Mouse (Mus musculus) heart, embryonic 12.5 days (tissue): ENCODE measurements around the gene Ppp4r3b. TPM values are rescaled to one million over a fixed set of nuclear protein-coding genes. Genes with fewer than 3 reads are reported as not detected.

Experiments
- ATAC-seq: fragments of 200-750 bp; cut with Nextera tagmentation; 2 replicates; pipeline ENCODE4 v1.8.0; 2017; ENCODE audit warnings: moderate TSS enrichment, moderate library complexity; ENCODE audit not compliant: insufficient number of reproducible peaks, low FRiP score
- H3K27ac ChIP-seq: fragments of 300-500 bp; sonication (generic); 2 replicates; pipeline ENCODE4 v1.5.1; 2016; ENCODE audit warnings: mild to moderate bottlenecking, moderate library complexity; ENCODE audit not compliant: poor library complexity, severe bottlenecking
- H3K27me3 ChIP-seq: fragments of 300-500 bp; sonication (generic); replicated peaks from 2 replicates; pipeline ENCODE4 v1.6.1; 2016; ENCODE audit warnings: mild to moderate bottlenecking, moderate library complexity
- H3K36me3 ChIP-seq: fragments of 300-500 bp; sonication (generic); 2 replicates; pipeline ENCODE4 v1.6.1; 2016; ENCODE audit warnings: mild to moderate bottlenecking, moderate library complexity
- H3K4me1 ChIP-seq: fragments of 300-500 bp; sonication (generic); replicated peaks from 2 replicates; pipeline ENCODE4 v1.6.1; 2016; ENCODE audit warnings: mild to moderate bottlenecking
- H3K4me2 ChIP-seq: fragments of 300-500 bp; sonication (generic); 2 replicates; pipeline ENCODE4 v1.6.1; 2016; ENCODE audit warnings: mild to moderate bottlenecking, moderate library complexity
- H3K4me3 ChIP-seq: fragments of 300-500 bp; sonication (generic); 2 replicates; pipeline ENCODE4 v1.5.1; 2016; ENCODE audit warnings: mild to moderate bottlenecking
- H3K9ac ChIP-seq: fragments of 300-500 bp; sonication (generic); 2 replicates; pipeline ENCODE4 v1.6.1; 2016; ENCODE audit warnings: mild to moderate bottlenecking, moderate library complexity
- H3K9me3 ChIP-seq: fragments of 300-500 bp; sonication (generic); replicated peaks from 2 replicates; pipeline ENCODE4 v1.6.1; 2016; ENCODE audit warnings: mild to moderate bottlenecking, moderate library complexity
- WGBS: fragments of 180-500 bp; shearing (Covaris S2); methylation state at CpG from one replicate; pipeline ENCODE4 v1.1.7; 2016; 5-methylcytosine and 5-hydroxymethylcytosine counted together
- polyA plus RNA-seq: library from polyadenylated mRNA; unstranded; fragments of >200 nt; fragmentation: Nextera tagmentation; extraction: Ambion mirVana; gene quantifications from 2 replicates; pipeline ENCODE4 v1.2.1, GENCODE M21; 2016

Gene Ppp4r3b
- polyA plus RNA-seq, 1 experiment from 2014 or later: 49.1 TPM

DNA sequence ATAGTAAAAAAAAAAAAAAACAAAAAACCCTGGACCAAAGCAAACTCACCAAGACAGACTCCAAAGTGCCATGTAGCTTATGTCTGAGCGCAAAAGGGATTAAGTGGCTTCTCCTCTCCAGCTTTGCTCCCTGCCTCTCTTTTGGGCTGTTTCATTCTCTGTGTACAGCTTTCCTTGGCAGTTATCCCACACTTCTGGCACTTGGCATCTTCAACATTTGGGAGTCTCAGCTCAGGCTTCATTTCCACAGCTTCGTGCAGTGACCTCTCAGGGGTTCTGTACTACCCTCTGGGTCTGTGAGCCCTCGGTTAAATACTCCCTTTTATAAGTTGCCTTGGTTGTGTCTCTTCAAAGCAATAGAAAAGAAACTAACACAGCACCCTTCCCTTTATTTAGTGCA is 8.0 kb downstream of the Ppp4r3b start:
- Histone ChIP-seq H3K4me3 (no peak overlapping the region), H3K4me1 (peaks cover 9% of the 10 kb centered on the region), H3K9me3 (no peaks in the 10 kb centered on the region), H3K27ac (no peak overlapping the region), H3K36me3 (peaks cover 28% of the 10 kb centered on the region), H3K4me2 (no peak overlapping the region), H3K9ac (no peak overlapping the region), H3K27me3 (no peaks in the 10 kb centered on the region)
- WGBS: 85% methylated on average over 3 of the region's 3 CpGs
- ATAC-seq: no peak

DNA sequence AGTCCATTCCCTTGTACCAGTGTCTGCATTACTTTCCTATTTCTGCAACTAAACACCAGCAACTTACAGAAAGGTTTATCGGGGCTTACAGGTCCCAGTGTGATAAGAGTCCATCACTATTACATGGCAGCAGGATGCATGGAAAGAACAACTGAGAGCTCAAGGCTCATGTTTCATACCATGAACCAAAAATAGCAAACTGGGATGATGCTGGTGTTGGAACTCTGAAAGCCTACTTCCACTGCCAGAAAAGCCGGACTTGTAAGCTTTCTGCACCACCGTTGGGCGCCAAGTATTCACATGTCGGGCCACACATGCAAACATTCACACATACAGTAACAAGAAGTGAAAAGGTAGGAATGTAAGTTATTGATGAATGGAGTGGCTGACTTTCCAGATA is 9.1 kb downstream of the Ppp4r3b start:
- peak overlapping the region; percentile 54; the same call in 1 of the 2 replicates for H3K27ac ChIP-seq
- H3K36me3 ChIP-seq: peaks cover 39% of the 10 kb centered on the region
- 59% methylated on average over 5 of the region's 5 CpGs for WGBS
- 0 out of 2 replicates have a peak overlapping the region, but pooled peaks have one; percentile 4 for H3K4me2 ChIP-seq
- H3K4me3 ChIP-seq: no peak overlapping the region
- H3K9me3 ChIP-seq: no peaks in the 10 kb centered on the region
- ATAC-seq: no peak
- no peaks in the 10 kb centered on the region for H3K27me3 ChIP-seq
- H3K4me1 ChIP-seq: peaks cover 9% of the 10 kb centered on the region
- H3K9ac ChIP-seq: no peak overlapping the region

DNA sequence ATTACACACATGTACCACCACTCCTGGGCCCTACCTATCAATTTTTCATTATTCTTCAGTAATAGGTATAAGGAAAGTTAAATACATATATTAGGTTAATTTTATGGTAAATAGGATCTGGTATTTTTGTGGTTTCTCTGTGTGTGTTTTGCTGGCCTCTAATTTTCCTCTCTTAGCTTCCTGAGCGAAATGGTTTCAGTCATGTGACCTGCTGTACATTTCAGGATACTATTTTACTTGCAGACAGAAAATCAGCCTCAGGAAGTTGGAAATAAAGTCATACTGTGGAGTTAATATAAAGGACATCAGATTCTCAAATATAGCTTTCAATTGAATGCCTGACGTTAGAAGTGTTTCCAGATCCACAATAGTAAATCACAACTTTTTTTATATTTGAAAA is 16.3 kb downstream of the Ppp4r3b start:
- Histone ChIP-seq H3K9ac (no peak overlapping the region), H3K27ac (no peak overlapping the region), H3K4me3 (no peak overlapping the region), H3K4me1 (no peaks in the 10 kb centered on the region), H3K4me2 (no peak overlapping the region), H3K27me3 (no peaks in the 10 kb centered on the region), H3K36me3 (peaks cover 40% of the 10 kb centered on the region), H3K9me3 (no peaks in the 10 kb centered on the region)
- ATAC-seq: no peak
- WGBS: 86% methylated on average over 2 of the region's 2 CpGs

DNA sequence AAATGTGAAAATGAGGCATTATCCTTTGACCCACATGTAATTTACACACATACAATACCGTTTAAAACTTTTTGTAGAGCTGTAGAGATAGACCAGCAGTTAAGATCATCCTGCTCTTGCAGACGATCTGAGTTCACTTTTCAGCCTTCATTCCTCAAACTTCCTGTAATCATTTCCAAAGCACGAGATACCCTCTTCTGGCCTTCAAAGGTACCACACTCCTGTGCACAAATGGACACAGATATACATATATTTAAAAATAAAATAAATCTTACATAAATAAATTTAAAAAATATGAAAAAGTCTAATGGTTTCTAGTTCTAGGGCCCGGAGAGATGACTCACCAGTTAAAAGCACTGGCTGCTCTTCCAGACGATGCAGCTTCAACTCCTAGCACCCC is 31.0 kb downstream of the Ppp4r3b start:
- Histone ChIP-seq H3K9me3 (no peaks in the 10 kb centered on the region), H3K27me3 (no peaks in the 10 kb centered on the region), H3K4me2 (no peak overlapping the region), H3K27ac (no peak overlapping the region), H3K4me3 (no peak overlapping the region), H3K36me3 (peaks cover 29% of the 10 kb centered on the region), H3K4me1 (no peaks in the 10 kb centered on the region), H3K9ac (no peak overlapping the region)
- no peak for ATAC-seq
- 84% methylated on average over 5 of the region's 5 CpGs for WGBS

DNA sequence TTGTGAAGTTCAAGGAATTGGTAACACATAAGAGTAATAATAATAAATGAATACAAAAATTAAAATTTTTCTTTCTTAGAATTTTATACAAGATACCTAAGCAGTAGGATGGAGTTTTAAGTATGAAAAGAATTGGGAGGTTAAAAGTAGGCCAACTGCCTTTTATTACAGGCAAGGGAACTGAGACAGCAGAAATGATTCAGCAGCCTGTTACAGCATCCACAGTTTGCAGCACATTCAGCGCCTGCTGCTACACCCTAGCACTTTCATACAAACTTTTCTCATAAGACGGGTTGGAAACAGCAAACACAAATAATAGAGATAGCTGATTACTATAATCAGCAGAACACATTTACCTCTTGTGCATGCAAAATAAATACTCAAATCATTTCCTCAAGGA is 37.1 kb downstream of the Ppp4r3b start:
- H3K36me3 ChIP-seq: peaks cover 28% of the 10 kb centered on the region
- H3K4me3 ChIP-seq: no peak overlapping the region
- H3K4me2 ChIP-seq: no peak overlapping the region
- no peak overlapping the region for H3K9ac ChIP-seq
- no peak for ATAC-seq
- no peaks in the 10 kb centered on the region for H3K9me3 ChIP-seq
- H3K27ac ChIP-seq: no peak overlapping the region
- H3K4me1 ChIP-seq: no peaks in the 10 kb centered on the region
- H3K27me3 ChIP-seq: no peaks in the 10 kb centered on the region
- 87% methylated on average over 2 of the region's 2 CpGs for WGBS

DNA sequence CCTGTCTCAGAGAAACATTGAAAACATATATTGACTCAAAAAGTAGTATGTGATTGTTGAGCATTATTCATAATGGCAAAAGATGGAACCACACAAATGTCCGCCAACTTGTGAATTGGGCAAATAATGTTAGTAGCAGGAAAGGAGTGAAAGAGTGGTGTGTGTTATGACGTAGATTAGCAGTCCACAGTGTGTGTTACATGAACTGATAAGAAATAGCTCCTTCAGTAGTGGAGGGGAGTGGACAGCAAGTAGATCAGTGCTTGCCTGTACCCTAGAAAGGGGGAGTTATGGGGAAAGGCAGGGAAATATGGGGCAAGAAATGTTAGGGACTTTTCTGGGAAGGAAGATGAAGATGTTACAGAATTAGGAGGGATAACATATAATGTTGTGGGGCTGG is 43.5 kb downstream of the Ppp4r3b start:
- no peaks in the 10 kb centered on the region for H3K27me3 ChIP-seq
- H3K4me2 ChIP-seq: no peak overlapping the region
- no peak overlapping the region for H3K9ac ChIP-seq
- H3K4me3 ChIP-seq: no peak overlapping the region
- no peak overlapping the region for H3K27ac ChIP-seq
- no peak for ATAC-seq
- no peaks in the 10 kb centered on the region for H3K4me1 ChIP-seq
- 75% methylated on average over 2 of the region's 2 CpGs for WGBS
- no peaks in the 10 kb centered on the region for H3K9me3 ChIP-seq
- H3K36me3 ChIP-seq: peaks cover 52% of the 10 kb centered on the region

DNA sequence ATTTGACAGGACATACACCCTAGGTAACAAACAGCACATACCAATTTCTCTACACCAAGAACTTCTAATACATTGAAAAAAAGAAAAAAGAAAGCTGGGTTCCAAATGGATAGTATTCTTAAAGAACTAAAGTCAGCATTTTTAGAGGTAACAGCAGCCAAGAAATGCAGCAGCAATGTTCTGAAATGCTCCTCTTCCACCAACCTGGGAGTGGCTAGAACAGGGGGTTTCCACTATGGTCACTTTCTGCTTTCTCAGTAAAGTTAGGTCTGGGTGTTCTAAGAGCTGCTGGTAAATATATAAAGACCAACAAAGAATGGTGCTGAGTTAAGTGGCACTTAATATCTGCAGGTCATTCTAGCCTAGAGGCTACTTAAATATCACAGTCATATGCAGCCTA is 46.4 kb downstream of the Ppp4r3b start:
- H3K9me3 ChIP-seq: no peaks in the 10 kb centered on the region
- no peak overlapping the region for H3K4me2 ChIP-seq
- 0 out of 2 replicates have a peak, but pooled peaks cover 5% of the 10 kb centered on the region for H3K4me1 ChIP-seq
- no peak overlapping the region for H3K27ac ChIP-seq
- H3K36me3 ChIP-seq: peaks cover 57% of the 10 kb centered on the region
- no peak overlapping the region for H3K4me3 ChIP-seq
- no peak overlapping the region for H3K9ac ChIP-seq
- no peak for ATAC-seq
- H3K27me3 ChIP-seq: no peaks in the 10 kb centered on the region

DNA sequence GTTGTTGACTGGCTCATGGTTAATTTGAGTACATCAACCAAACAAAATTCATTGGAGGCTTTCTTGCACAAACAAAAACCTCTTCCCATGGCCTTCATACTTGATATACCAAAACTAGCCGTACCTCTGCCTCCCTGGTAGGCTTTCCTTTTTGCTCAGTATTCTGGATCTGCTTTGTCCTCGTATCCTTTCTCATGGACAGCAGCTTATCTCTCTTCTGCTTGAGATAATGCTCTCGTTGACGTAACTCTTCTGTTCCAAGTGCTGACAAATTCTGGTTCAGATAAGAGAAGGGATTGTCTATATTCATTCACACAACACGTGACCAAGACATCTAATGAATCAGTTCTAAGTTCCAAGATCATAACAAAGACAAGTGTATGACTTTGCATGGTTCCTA is 49.6 kb downstream of the Ppp4r3b start:
- Histone ChIP-seq H3K4me2 (no peak overlapping the region), H3K4me1 (0 out of 2 replicates have a peak, but pooled peaks cover 5% of the 10 kb centered on the region), H3K27me3 (no peaks in the 10 kb centered on the region), H3K9me3 (no peaks in the 10 kb centered on the region), H3K27ac (no peak overlapping the region), H3K4me3 (no peak overlapping the region), H3K36me3 (peaks cover 45% of the 10 kb centered on the region), H3K9ac (no peak overlapping the region)
- ATAC-seq: no peak
- 24% methylated on average over 5 of the region's 5 CpGs for WGBS

DNA sequence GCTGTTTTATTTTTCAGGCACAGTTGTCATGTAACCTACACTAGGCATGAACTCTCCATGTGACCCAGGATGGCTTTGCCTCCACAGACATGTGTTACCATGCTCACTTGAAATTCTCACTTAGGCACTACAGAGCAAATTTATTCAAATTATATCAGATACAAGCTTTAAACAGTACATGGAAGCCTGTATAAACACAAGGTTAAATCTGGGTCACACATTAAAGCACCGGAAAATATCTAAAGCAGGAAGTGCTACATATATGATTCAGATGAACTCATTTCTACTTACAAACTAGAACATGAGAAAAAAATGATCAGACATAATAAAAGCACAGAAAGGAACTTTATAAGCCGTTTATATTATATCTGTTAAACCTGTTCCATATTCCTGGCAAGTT is 52.1 kb downstream of the Ppp4r3b start:
- H3K36me3 ChIP-seq: peaks cover 53% of the 10 kb centered on the region
- no peak for ATAC-seq
- no peaks in the 10 kb centered on the region for H3K9me3 ChIP-seq
- H3K4me2 ChIP-seq: no peak overlapping the region
- H3K27ac ChIP-seq: no peak overlapping the region
- no peak overlapping the region for H3K4me3 ChIP-seq
- H3K4me1 ChIP-seq: 0 out of 2 replicates have a peak, but pooled peaks cover 5% of the 10 kb centered on the region
- H3K27me3 ChIP-seq: no peaks in the 10 kb centered on the region
- WGBS: 90% methylated on average over 2 of the region's 2 CpGs
- no peak overlapping the region for H3K9ac ChIP-seq

DNA sequence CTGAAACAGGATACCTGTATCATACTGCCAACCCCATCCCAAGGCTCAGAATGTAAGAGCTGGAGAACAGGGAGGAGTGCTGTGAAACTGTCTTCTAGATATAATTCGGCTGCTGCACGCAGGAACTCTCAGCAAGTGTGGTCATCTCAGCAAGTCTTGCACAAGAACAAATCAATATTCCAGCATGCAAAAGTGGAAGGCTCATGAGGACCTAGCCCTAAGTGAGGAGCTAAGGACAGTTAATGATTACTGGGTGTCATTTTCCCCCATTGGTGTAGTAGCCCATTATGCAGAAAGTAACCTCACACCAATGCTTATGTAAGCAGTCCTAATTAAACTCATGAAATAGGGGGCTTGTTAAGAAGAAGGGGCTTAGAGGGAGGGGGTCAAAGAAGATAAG is 56.3 kb downstream of the Ppp4r3b start:
- WGBS: 95% methylated on average over 2 of the region's 2 CpGs
- Histone ChIP-seq H3K27ac (no peak overlapping the region), H3K9ac (no peak overlapping the region), H3K4me3 (no peak overlapping the region), H3K9me3 (no peaks in the 10 kb centered on the region), H3K4me2 (no peak overlapping the region), H3K27me3 (no peaks in the 10 kb centered on the region), H3K36me3 (peaks cover 35% of the 10 kb centered on the region), H3K4me1 (peaks cover 6% of the 10 kb centered on the region)
- ATAC-seq: no peak

DNA sequence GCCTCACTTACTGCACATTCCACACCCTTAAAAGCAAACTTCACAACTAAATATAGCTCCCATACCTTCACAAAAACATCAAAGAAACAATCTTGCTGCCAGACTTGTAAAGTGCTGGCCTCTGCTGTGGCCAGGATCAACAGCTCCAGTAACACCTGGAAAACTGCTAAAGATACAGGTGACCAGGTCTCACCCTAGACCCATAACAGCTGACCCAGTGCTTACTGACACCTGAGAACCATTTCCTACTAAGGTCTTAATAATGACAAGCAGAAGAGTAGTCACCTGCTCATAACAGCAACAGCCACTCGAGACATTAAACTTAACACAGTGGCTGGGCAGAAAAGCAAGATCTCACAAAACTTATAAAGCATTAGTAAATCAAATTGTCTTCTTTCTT is 60.9 kb downstream of the Ppp4r3b start:
- H3K4me1 ChIP-seq: peaks cover 6% of the 10 kb centered on the region
- H3K4me3 ChIP-seq: no peak overlapping the region
- WGBS: 87% methylated on average over 1 of the region's 1 CpGs
- no peak overlapping the region for H3K27ac ChIP-seq
- H3K4me2 ChIP-seq: no peak overlapping the region
- H3K36me3 ChIP-seq: peaks cover 15% of the 10 kb centered on the region
- H3K9me3 ChIP-seq: no peaks in the 10 kb centered on the region
- no peaks in the 10 kb centered on the region for H3K27me3 ChIP-seq
- no peak overlapping the region for H3K9ac ChIP-seq
- no peak for ATAC-seq

DNA sequence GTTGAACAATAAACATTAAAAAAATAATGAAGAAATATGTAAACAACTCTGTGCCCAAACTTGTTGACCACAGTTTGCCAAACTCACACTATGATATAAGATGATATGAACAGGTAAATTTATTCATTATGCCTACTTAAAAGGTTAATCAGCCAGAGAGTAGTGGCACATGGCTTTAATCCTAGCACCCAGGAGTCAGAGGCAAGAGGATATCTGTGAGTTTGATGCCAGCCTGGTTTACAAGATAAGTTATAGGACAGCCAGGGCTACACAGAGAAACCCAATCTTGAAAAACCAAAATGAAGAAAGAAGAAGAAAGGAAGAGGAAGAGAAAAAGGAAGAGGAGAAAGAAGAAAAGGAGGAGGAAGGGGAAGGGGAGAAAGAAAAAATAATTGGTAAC is 64.7 kb downstream of the Ppp4r3b start:
- H3K4me3 ChIP-seq: no peak overlapping the region
- no peaks in the 10 kb centered on the region for H3K27me3 ChIP-seq
- H3K27ac ChIP-seq: no peak overlapping the region
- no peak overlapping the region for H3K9ac ChIP-seq
- H3K4me1 ChIP-seq: peaks cover 6% of the 10 kb centered on the region
- H3K9me3 ChIP-seq: no peaks in the 10 kb centered on the region
- H3K4me2 ChIP-seq: no peak overlapping the region
- no peak for ATAC-seq
- peaks cover 13% of the 10 kb centered on the region for H3K36me3 ChIP-seq
